ENCODE assay signal across 17 mouse cellular contexts in genomic region chr6:71772636-71773208, GRCm38 (mm10). TPM values are rescaled to one million over a fixed set of nuclear protein-coding genes. Genes with fewer than 3 reads are reported as not detected.
A peak's percentile ranks its signal among the peaks of the same experiment; 100 is the strongest.
DNase-seq lines count a peak whose midpoint lies in the region; ATAC-seq and TF ChIP-seq lines count a peak whose summit lies in the region.
"Had no signal": no experiment of that assay in that cellular context is flagged by ENCODE, and none has a peak within 500 bp of the region (broad histone marks: within the 10 kb centered on the region; RNA-seq: fewer than 3 reads in every experiment).

No protein-coding gene starts in this region.

- no peak for TF ChIP-seq POLR2A in thymus, adult 2 months (IDR thresholded peaks at IDR 0.05; ENCODE audit: control insufficient read depth, extremely low read depth, insufficient read depth, low read length, poor library complexity)

- WGBS in hindbrain, postnatal 0 days, result 88% methylated on average over 7 of the region's 7 CpGs
- 87% methylated on average over 7 of the region's 7 CpGs for WGBS in hindbrain, embryonic 10.5 days
- 48% methylated on average over 7 of the region's 7 CpGs for WGBS in lung, postnatal 0 days
- 75% methylated on average over 7 of the region's 7 CpGs for WGBS in thymus, adult 2 months
- WGBS in hindbrain, embryonic 12.5 days, result 93% methylated on average over 7 of the region's 7 CpGs

- no peak overlapping the region for H3K27ac ChIP-seq in hindbrain, postnatal 0 days
- H3K27ac ChIP-seq in hindbrain, embryonic 10.5 days, result no peak overlapping the region
- 0 out of 2 replicates have a peak overlapping the region, but pooled peaks have one; percentile 51 for H3K27ac ChIP-seq in lung, postnatal 0 days (ENCODE audit: low read length)
- H3K27ac ChIP-seq in thymus, adult 2 months (ENCODE audit: control insufficient read depth, insufficient read depth, low read length), result no peak overlapping the region
- H3K27ac ChIP-seq in hindbrain, embryonic 12.5 days, result no peak overlapping the region
- H3K27ac ChIP-seq: kidney, embryonic 15.5 days; liver, embryonic 15.5 days; neural tube, embryonic 15.5 days had no signal

- TF ChIP-seq CTCF in hindbrain, postnatal 0 days (IDR thresholded peaks at IDR 0.05; ENCODE audit: low read depth), result no peak
- TF ChIP-seq CTCF in lung, postnatal 0 days (IDR thresholded peaks at IDR 0.05), result no peak
- no peak for TF ChIP-seq CTCF in thymus, adult 2 months (IDR thresholded peaks at IDR 0.05; ENCODE audit: borderline replicate concordance, control insufficient read depth, extremely low read depth, insufficient read depth, low read length, poor library complexity)

- no peak overlapping the region for H3K4me2 ChIP-seq in hindbrain, postnatal 0 days (ENCODE audit: low read depth, low read length)
- no peak overlapping the region for H3K4me2 ChIP-seq in lung, postnatal 0 days (replicated peaks; ENCODE audit: low read depth, low read length)
- no peak overlapping the region for H3K4me2 ChIP-seq in hindbrain, embryonic 12.5 days (replicated peaks)
- H3K4me2 ChIP-seq: kidney, embryonic 15.5 days; liver, embryonic 15.5 days; neural tube, embryonic 15.5 days had no signal

- TF ChIP-seq EP300 in lung, postnatal 0 days (IDR thresholded peaks at IDR 0.05), result 0 out of 2 replicates have a peak, but pooled peaks have one; percentile 29

- H3K36me3 ChIP-seq in hindbrain, postnatal 0 days (ENCODE audit: insufficient read depth, low read length), result no peaks in the 10 kb centered on the region; the same call in 1 of the 2 replicates
- peaks cover 17% of the 10 kb centered on the region for H3K36me3 ChIP-seq in hindbrain, embryonic 10.5 days
- H3K36me3 ChIP-seq in lung, postnatal 0 days (ENCODE audit: insufficient read depth, low read length), result no peaks in the 10 kb centered on the region
- H3K36me3 ChIP-seq in thymus, adult 2 months (ENCODE audit: control insufficient read depth, insufficient read depth, low read length), result no peaks in the 10 kb centered on the region
- H3K36me3 ChIP-seq in hindbrain, embryonic 12.5 days, result peaks cover 25% of the 10 kb centered on the region
- H3K36me3 ChIP-seq: kidney, embryonic 15.5 days; liver, embryonic 15.5 days had no signal

- H3K4me3 ChIP-seq in hindbrain, postnatal 0 days (ENCODE audit: low read length), result no peak overlapping the region
- no peak overlapping the region for H3K4me3 ChIP-seq in hindbrain, embryonic 10.5 days
- H3K4me3 ChIP-seq in lung, postnatal 0 days (ENCODE audit: low read depth, low read length), result no peak overlapping the region
- no peak overlapping the region for H3K4me3 ChIP-seq in thymus, adult 2 months (ENCODE audit: control insufficient read depth, insufficient read depth, low read length)
- no peak overlapping the region for H3K4me3 ChIP-seq in hindbrain, embryonic 12.5 days
- H3K4me3 ChIP-seq: kidney, embryonic 15.5 days; liver, embryonic 15.5 days; neural tube, embryonic 15.5 days had no signal

- 0 out of 2 replicates have a peak, but pooled peaks have one; percentile 2 for ATAC-seq in hindbrain, postnatal 0 days
- ATAC-seq in lung, postnatal 0 days, result peak; percentile 93
- ATAC-seq in cerebellum, adult (ENCODE audit: insufficient number of reproducible peaks, low FRiP score, low TSS enrichment), result no peak
- ATAC-seq in hindbrain, embryonic 12.5 days (ENCODE audit: low FRiP score), result no peak
- ATAC-seq: CD4-positive, CD25-positive, alpha-beta regulatory T cell, adult 4 months; hindbrain, embryonic 16.5 days had no signal

- DNase-seq in hindbrain, postnatal 0 days (ENCODE audit: low spot score), result no peak
- DNase-seq in hindbrain, embryonic 10.5 days (ENCODE audit: low spot score), result no peak
- peak; percentile 22 for DNase-seq in MN1 (ENCODE audit: low spot score)
- DNase-seq in adrenal gland, postnatal 14 days, result peak; percentile 83
- peak; percentile 89 for DNase-seq in lung, postnatal 0 days (ENCODE audit: low spot score)
- no peak for DNase-seq in thymus, adult 2 months
- DNase-seq: cerebellum, adult 11 months; left cerebral cortex, postnatal 4 days; midbrain, embryonic 14.5 days; thymus, postnatal 4 days had no signal

- H3K9me3 ChIP-seq in hindbrain, postnatal 0 days (ENCODE audit: low read length), result no peaks in the 10 kb centered on the region
- H3K9me3 ChIP-seq in hindbrain, embryonic 10.5 days, result 0 out of 2 replicates have a peak, but pooled peaks cover 4% of the 10 kb centered on the region
- no peaks in the 10 kb centered on the region for H3K9me3 ChIP-seq in lung, postnatal 0 days (ENCODE audit: low read length)
- no peaks in the 10 kb centered on the region for H3K9me3 ChIP-seq in hindbrain, embryonic 12.5 days (replicated peaks)
- H3K9me3 ChIP-seq: kidney, embryonic 15.5 days; liver, embryonic 15.5 days; neural tube, embryonic 15.5 days had no signal

- no peak overlapping the region for H3K9ac ChIP-seq in hindbrain, postnatal 0 days (replicated peaks; ENCODE audit: low read length)
- H3K9ac ChIP-seq in lung, postnatal 0 days (replicated peaks; ENCODE audit: low read depth), result no peak overlapping the region
- no peak overlapping the region for H3K9ac ChIP-seq in hindbrain, embryonic 12.5 days
- H3K9ac ChIP-seq: kidney, embryonic 15.5 days; liver, embryonic 15.5 days; neural tube, embryonic 15.5 days had no signal

- H3K4me1 ChIP-seq in hindbrain, postnatal 0 days (ENCODE audit: insufficient read depth, low read length), result no peaks in the 10 kb centered on the region
- no peaks in the 10 kb centered on the region for H3K4me1 ChIP-seq in hindbrain, embryonic 10.5 days (replicated peaks)
- peaks cover 3% of the 10 kb centered on the region; the same call in 1 of the 2 replicates for H3K4me1 ChIP-seq in lung, postnatal 0 days (ENCODE audit: insufficient read depth, low read depth, low read length)
- peaks cover 27% of the 10 kb centered on the region for H3K4me1 ChIP-seq in thymus, adult 2 months (replicated peaks; ENCODE audit: control insufficient read depth, insufficient read depth, low read length)
- no peaks in the 10 kb centered on the region for H3K4me1 ChIP-seq in hindbrain, embryonic 12.5 days
- H3K4me1 ChIP-seq: kidney, embryonic 15.5 days; liver, embryonic 15.5 days; neural tube, embryonic 15.5 days had no signal

- no peaks in the 10 kb centered on the region for H3K27me3 ChIP-seq in hindbrain, postnatal 0 days (ENCODE audit: insufficient read depth, low read length)
- H3K27me3 ChIP-seq in hindbrain, embryonic 10.5 days (ENCODE audit: insufficient read depth, poor library complexity, severe bottlenecking), result no peaks in the 10 kb centered on the region
- H3K27me3 ChIP-seq in lung, postnatal 0 days (replicated peaks; ENCODE audit: insufficient read depth, low read length), result no peaks in the 10 kb centered on the region
- no peaks in the 10 kb centered on the region for H3K27me3 ChIP-seq in thymus, adult 2 months (ENCODE audit: control insufficient read depth, insufficient read depth, low read length)
- no peaks in the 10 kb centered on the region for H3K27me3 ChIP-seq in hindbrain, embryonic 12.5 days
- H3K27me3 ChIP-seq: kidney, embryonic 15.5 days; liver, embryonic 15.5 days; neural tube, embryonic 15.5 days had no signal

RNA-seq across cellular contexts. Expression of gene Mrpl35, which starts 54.0 kb away (rescaled TPM):
- 6.0 and 8.3 TPM in 2 replicates for total RNA-seq in hindbrain, postnatal 0 days (2014; rRNA removed)
- polyA plus RNA-seq in hindbrain, postnatal 0 days (2015; fragmentation: Nextera tagmentation; extraction: Ambion mirVana), result 50.8 and 51.8 TPM in 2 replicates
- polyA plus RNA-seq in hindbrain, embryonic 10.5 days (2016; fragmentation: Nextera tagmentation; extraction: Ambion mirVana), result 61.2 and 69.7 TPM in 2 replicates
- 50.1 and 54.5 TPM in 2 replicates for total RNA-seq in adrenal gland, postnatal 14 days (2021)
- polyA plus RNA-seq in lung, postnatal 0 days (2015; fragmentation: Nextera tagmentation; extraction: Ambion mirVana), result 37.8 and 38.7 TPM in 2 replicates
- 9.2 and 10.9 TPM in 2 replicates for polyA plus RNA-seq in thymus, adult 2 months (2012; rRNA removed)
- 41.9 and 47.1 TPM in 2 replicates for polyA plus RNA-seq in hindbrain, embryonic 12.5 days (2016; fragmentation: Nextera tagmentation; extraction: Ambion mirVana)

RNA-seq across cellular contexts. Expression of gene Immt, which starts 58.4 kb away (rescaled TPM):
- 112 and 125 TPM in 2 replicates for total RNA-seq in hindbrain, postnatal 0 days (2014; rRNA removed)
- polyA plus RNA-seq in hindbrain, postnatal 0 days (2015; fragmentation: Nextera tagmentation; extraction: Ambion mirVana), result 164 and 165 TPM in 2 replicates
- 176 and 214 TPM in 2 replicates for polyA plus RNA-seq in hindbrain, embryonic 10.5 days (2016; fragmentation: Nextera tagmentation; extraction: Ambion mirVana)
- 387 and 402 TPM in 2 replicates for total RNA-seq in adrenal gland, postnatal 14 days (2021)
- polyA plus RNA-seq in lung, postnatal 0 days (2015; fragmentation: Nextera tagmentation; extraction: Ambion mirVana), result 88.9 and 92.9 TPM in 2 replicates
- 47.7 and 52.3 TPM in 2 replicates for polyA plus RNA-seq in thymus, adult 2 months (2012; rRNA removed)
- 153 and 160 TPM in 2 replicates for polyA plus RNA-seq in hindbrain, embryonic 12.5 days (2016; fragmentation: Nextera tagmentation; extraction: Ambion mirVana)

Comparison
In these comparisons a context has a peak if more than half of its experiments do, and no peak if none do; other contexts are left out.
1. ATAC-seq: peak in hindbrain, postnatal 0 days (single experiment) and lung, postnatal 0 days (single experiment); none in cerebellum, adult (single experiment) and hindbrain, embryonic 12.5 days (single experiment).
2. DNase-seq: peak in MN1 (single experiment), adrenal gland, postnatal 14 days (single experiment) and lung, postnatal 0 days (single experiment); none in hindbrain, postnatal 0 days (single experiment), hindbrain, embryonic 10.5 days (single experiment) and thymus, adult 2 months (single experiment).